Mouse (Mus musculus) spleen, postnatal 36 days (tissue): ENCODE measurements around the gene Nbeal2.
"Not testable (repeated sequence)": the region's sequence is repeated elsewhere in the genome, so short reads cannot be mapped to it uniquely, and the experiment has no call there.

ENCODE experiments used
- DNase-seq, 2 experiments: peaks; one replicate each; pipeline ENCODE4 v3.0.0; 2022; ENCODE audit warnings: low spot score in 2 of 2, mixed read lengths in 1 of 2

Gene Nbeal2

GRCm38 (mm10) chr9:110653655-110654461 is at the start of gene Nbeal2:
Gene Nbeal2, minus strand, starts transcription at chr9:110654161.
- DNase-seq = peak; percentile 95

DNA sequence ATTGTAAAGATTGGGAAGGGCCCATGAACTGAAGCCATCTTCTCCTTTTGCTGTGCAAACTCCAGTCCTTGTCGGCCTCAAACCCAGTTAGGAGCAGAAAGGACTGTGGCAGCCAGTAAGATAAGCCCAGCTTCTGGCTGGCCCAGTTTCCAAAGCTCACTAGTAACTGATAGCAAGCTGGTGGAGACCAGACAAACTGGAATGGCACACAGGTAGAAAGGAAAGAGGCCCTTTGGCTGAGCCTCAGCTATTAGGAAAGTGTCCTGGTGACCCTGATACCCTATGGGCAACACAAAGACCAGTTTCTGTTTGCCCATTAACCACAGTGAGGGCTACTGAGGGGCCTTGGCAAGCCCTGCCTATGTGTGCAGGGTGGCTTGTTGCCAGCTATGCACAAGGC is 48.9 kb upstream of the Nbeal2 start:
- no peak for DNase-seq

- no peak for DNase-seq
These were observed 47.4 kb upstream of the Nbeal2 start for GRCm38 (mm10) chr9:110701114-110702032.

DNA sequence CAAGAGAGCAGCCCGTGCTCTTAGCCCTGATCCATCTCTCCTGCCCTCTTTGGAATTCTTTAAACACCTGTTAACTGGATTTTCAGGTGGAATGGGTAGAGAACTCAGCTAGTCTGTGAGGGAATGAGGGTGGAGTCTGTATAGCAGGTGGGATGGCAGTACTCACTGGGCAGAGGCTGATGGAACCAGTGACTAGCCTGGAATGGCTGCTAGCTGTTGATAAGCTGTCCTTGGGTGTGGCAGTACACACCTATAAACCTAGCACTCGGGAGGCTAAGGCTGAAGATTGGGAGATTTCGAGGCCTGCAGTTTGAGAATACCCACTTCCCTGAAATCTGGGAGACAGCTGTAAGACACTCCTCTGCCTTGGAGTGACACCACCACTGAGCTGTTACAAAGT is 45.6 kb upstream of the Nbeal2 start:
- DNase-seq = no peak

DNA sequence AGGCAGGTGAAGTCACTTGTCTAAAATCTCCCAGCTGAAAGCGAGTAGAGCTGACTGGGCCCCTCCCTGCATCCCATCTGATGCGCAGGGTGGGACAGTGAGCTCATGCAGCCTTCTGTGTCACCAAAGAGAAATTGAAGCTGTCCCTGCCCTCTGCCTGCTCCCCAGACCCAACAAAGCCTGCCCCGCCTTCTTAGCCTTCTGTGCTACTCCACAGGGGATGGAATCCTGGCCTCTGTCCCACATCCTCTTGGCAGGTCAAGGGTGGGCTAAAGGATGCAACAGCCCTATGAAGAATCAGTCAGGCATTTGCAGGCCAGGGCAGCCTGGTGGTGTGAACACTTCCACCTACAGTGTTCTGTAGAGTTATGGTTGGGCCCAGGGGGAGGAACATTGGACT is 43.5 kb upstream of the Nbeal2 start:
- DNase-seq = no peak

GRCm38 (mm10) chr9:110696427-110696826 is 42.5 kb upstream of the Nbeal2 start:
- DNase-seq = no peak

DNA sequence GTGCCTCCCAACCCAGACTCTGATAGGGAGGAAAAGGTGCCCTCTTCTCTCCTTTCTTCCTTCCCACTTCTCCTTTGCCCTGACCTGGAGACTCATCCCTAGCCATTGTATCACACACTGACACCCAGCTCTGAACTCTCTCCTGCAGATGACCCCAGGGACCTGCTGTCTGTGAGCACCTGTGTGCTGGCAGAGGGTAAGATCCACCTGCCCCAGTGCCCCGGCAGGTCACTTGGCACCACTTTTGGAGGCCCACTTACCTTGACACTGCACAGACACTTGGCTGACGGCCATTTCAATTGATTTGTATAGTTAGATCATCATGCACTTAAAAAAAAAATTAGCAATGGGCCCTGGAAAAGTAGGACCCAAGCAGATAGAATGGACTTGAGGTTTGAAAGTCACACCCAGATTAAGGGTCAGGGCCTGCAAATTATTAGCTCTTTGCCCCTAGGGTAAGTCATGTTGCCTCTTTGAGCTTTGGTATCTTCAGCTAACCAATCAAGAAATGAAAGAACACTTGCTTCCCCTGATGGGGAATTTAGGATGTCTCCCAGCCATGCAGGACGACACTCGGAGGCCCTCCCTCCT is 41.3 kb upstream of the Nbeal2 start:
- DNase-seq = no peak

DNA sequence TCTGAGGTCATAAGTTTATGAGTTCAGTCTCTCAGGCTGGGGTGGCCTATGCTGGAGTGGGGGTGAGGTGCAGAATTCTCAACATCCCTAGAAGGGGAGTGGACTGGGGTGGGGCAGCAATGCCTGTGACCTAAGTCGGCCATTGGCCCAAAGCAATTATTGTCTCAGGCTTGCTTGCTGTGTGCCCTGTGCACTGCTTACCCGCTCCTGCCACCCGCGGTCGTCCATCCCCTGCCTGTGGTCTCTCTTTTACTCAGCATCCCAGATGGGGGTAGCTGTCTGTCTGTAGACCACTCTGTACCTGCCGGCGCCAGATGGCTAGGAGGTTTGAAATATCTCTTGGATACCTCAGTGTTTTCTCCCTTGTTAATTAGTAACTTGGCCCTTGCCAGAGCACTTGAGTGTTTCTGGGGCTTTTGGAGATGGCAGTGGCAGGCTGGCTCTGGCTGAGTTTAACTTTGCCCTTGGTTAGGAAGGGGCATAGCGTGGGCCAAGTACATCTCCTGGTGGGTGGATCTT is 35.4 kb upstream of the Nbeal2 start:
- no peak for DNase-seq

DNA sequence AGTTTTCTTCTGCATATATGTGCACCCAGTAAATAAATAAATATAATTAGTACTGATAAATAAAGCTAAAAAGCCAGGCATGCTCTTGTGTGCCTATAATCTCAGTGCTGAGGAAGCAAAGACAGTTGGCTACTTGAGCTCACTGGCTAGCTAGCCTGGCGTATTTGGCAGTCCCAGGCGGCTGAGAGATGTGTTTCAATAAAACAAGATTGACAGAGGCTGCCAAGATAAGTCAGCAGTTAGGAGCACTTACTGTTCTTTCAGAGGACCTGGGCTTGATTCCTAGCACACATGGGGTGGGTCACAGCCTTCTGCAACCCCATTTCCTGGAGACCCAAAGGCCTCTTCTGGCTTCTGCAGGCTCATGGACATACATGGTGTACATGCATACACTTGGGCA is 33.9 kb upstream of the Nbeal2 start:
- DNase-seq = no peak

- no peak for DNase-seq
These were observed 33.1 kb upstream of the Nbeal2 start for GRCm38 (mm10) chr9:110687061-110687460.

GRCm38 (mm10) chr9:110686472-110686871 is 32.5 kb upstream of the Nbeal2 start:
- no peak for DNase-seq

GRCm38 (mm10) chr9:110685591-110685990 is 31.6 kb upstream of the Nbeal2 start:
- no peak for DNase-seq

DNA sequence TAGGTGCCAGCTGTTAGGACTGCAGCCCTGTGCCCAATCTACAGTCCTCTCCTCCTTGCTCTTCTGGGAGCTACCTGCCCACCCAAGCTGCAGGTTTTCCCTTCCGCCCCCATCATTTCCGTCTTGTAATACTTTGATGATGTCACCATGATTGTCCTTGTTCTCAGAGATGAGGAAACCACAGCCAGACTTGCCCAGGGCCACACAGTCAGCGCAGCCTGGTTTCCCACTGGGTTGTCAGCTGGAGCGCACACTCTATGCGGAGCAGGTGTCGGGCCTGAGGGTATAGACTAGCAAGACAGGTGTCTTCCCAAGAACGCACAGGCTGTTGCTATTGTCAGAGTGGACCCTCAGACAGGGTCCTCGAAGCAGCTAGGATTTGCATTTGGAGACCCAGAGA is 31.2 kb upstream of the Nbeal2 start:
- DNase-seq = no peak

DNA sequence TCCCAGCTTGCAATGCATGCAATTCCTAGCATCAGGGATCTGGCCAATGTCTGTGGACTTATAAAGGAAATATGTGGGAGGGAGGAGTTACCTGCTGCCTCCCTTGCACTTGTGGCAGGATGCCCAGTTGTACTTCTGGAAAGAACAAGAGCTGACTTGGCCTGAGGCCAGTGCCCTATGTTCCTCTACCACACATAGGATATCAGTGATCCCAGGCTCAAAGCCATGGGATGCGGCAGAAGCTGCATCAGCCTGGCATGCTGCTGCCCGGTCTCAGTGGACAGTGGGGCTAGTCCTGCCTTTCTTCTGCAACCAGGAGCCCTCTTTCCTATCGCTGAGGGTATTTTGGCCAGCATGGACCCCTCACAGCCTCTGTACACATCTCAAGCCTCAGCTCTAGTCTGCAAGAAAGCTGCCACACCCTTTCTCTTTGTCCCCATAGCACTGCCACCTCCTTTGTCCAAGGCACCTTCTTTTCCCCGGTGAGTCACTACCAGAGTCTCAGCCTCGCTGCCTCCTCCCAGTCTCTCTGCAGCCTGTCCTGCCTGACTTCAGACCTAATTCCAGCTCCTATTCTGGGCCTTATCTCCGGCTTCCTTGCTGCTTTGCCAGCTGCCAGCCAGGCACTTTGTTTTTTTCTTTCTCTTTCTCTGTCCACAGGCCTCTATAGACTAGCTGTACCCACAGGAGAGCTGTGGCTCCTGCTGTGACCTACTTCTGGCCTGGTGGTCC is 30.3 kb upstream of the Nbeal2 start:
- no peak for DNase-seq

DNA sequence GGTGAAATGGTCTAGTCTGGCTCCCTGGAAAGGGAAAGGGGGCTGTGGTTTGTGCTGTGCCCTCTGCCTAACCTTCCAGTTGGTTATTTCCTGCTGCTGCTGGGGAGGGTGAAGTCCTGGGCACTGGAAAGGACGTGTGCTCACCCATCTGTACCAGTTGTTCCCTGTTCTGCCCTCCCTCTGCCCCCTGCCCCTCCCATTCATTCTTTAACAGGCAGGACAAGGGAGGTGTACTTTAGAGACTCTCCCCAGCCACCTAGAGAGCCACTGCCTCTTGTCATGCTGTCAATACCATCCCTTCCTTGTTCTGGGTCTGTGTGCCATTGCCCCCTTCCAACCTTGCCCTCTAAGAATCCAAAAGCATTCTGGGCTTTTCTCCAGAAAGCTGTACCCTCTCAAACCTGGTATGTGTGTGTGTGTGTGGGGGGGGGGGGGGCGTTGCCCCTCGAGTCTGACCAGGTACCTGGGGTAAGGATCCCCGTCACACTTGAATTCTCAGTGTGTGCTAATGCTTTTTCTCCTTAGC is 29.7 kb upstream of the Nbeal2 start:
- no peak for DNase-seq

DNA sequence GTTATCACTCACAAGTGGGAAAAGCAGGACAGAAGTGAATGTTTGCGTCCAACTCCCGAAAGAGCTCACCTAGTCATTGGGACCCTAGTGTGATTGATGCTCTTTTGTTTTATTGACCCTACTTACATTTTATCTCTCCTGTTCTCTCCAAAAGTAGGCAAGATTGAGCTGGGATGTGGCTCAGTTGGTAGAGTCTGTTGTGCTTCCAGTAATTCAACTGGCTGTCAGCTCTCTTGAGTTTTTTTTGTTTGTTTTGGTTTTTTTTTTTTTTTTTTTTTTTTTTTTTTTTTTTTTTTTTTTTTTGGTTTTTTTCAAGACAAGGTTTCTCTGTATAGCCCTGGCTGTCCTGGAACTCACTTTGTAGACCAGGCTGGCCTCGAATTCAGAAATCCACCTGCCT is 28.7 kb upstream of the Nbeal2 start:
- not testable (repeated sequence) for DNase-seq

- DNase-seq = no peak
These were observed 28.3 kb upstream of the Nbeal2 start for GRCm38 (mm10) chr9:110682255-110682654.

DNA sequence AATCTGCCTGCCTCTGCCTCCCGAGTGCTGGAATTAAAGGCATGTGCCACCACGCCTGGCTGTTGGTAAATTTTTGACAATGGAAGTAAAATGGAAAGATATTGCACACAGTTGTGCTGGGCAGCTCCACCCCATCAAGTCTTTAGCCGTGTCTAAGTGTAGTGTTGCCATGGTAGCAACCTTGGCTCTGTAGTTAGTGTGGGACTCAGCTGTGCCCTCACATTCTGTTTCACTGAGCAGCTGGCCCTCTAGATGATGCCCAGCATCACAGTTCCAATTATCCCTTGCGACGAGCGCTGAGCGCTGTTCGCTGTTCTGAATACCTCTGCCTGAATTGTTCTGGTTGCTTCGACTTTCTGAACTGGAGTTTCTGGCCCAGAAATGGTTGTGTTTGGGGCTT is 27.9 kb upstream of the Nbeal2 start:
- DNase-seq = no peak

- DNase-seq = peak in 1 of 2 experiments; percentile 21
These were observed 27.0 kb upstream of the Nbeal2 start for GRCm38 (mm10) chr9:110680736-110681507.

DNA sequence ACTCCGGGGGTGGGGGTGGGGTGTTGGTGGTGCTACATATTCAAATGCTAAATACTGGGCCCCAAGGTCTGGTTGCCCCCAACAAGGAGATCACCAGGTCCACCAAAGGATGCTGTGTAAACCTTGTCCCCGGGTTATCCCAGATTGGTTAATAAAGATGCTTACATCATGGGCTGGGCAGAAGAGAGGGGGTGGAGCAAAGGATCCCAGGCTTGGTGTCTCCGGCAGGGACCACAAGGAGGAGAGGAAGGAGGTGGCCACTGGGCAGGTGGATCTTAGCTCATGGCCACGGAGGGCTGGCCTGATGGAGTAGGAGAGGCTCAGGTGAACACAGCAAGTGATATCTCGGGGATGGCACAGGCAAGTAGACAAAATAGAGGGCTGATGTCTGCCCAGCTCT is 24.9 kb upstream of the Nbeal2 start:
- DNase-seq = no peak
